Mouse (Mus musculus): ENCODE measurements at regions not wholly inside any gene's neighbourhood (a gene's known extent, or its start where the extent isn't known, plus 50 kb on each side); places are given as distances from the start of the nearest gene placed in this dataset.

DNA sequence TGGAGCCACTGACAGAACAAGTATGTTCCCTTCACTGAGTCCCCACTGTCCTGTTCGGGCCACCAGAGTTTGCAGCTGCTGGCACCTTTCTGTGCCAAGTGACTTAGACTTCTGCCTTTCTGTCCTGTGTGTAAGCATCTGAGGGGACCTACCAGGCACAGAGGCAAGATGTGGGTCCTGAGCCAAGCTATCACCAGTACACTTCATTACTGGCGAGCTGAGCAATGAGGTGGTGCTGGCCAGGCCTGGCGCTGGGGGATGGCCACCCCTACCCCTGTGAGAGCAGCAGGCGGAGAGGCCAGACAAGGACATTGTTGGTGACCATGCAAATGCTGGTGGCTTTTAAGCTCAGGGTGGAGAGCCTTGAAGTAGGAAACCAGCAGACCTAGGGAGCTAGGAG is 87.6 kb upstream of the Mrps6 start:
- no peak for DNase-seq

DNA sequence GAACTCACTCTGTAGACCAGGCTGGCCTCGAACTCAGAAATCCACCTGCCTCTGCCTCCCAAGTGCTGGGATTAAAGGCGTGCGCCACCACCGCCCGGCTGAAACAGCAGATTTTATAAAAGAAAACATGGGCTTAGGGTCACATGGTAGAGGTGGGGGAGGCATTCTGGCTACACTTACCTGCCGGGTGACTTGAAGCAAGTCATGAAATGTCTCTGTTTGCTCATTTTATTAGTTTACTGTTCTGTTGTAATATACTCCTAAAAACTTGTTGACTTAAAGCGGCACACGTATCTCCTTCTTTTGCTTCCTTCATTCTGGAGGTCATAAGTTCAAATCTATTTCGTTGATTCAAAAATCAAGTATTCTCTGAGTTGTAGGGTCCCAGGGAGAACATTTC is 84.9 kb upstream of the Mrps6 start:
- DNase-seq = no peak

DNA sequence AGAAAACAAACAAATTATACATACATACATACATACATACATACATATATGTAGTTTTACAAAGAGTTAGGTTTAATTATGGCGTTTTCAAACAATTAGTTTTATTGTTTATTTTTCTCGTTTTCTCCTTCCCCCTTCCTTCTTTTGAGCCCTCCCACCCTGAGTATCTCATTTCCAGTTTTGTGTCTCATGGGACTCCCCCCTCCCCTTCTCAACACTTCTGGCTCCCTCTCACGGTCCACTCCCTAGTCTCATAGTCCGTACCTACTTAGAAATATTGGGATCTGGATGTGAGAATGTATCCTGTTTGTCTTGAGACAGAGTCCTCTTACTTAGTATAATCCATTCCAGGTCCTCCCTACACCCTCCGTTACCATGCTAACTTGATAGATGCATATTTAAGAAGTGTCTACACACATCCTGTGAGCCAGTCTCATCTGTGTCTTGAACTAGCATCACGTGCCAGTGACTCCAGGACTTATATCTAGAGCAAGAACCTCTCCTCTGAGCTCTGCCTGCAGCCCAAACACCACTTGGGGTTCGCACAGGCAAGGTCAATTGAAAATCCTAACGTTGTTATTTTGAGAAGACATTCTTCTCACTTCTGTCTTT is 81.8 kb upstream of the Mrps6 start:
- no peak for DNase-seq

DNA sequence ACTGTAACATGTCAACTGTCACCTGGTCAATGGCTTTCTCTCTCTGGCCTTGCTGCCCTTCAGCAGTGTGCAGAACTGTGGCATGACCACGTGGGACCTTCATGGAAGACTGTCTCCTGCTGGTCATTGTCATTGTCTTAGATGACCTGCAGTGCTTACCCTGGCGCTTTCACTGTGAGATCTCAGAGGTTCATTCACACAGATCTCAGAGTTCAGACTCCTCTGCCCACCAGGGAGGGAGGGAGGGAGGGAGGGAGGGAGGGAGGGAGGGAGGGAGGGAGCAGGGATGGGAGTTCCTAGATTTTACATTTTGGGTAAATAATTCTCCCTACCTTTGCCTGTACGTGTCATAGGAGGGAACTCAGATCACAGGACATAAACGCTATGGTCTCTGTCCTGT is 79.6 kb upstream of the Mrps6 start:
- DNase-seq = no peak

DNA sequence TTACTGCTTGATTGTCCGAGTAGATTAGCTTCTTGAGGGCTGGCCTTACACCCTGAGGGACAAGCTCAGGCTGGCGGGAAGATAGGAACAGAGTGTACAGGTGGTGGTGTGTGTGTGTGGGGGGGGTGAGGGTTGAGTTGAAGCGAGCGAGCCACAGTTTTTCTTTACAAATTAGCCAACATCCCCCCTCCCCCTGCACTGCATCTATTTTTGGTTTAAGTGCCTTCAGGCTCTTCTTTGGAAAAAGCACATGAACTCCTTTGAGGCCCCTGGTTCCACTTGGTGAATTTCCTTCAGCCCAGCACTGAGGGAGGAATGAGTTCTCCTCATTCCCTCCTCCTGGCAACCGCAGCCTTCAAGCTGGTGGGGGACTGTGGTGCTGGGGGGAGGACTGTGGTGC is 79.2 kb upstream of the Mrps6 start:
- DNase-seq = peak; percentile 20

DNA sequence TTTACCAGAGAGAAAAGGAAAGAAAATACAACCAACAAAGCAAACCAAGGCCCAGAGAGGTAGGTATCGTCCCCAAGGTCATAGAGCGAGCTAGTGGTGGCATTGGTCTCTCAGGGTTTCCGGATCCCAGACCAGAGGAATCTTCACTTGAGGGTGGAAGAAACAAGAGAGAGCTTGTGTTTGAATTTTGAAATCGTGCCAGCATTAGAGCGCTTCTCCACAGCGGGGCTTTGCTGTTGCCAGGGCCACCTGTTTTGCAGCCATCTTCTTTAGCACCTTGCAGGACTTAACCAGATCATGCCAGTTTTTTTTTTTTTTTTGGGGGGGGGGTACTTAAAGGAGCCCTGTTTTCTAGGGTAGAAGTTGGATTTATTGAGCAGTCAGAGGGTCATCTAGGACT is 77.6 kb upstream of the Mrps6 start:
- DNase-seq = no peak

DNA sequence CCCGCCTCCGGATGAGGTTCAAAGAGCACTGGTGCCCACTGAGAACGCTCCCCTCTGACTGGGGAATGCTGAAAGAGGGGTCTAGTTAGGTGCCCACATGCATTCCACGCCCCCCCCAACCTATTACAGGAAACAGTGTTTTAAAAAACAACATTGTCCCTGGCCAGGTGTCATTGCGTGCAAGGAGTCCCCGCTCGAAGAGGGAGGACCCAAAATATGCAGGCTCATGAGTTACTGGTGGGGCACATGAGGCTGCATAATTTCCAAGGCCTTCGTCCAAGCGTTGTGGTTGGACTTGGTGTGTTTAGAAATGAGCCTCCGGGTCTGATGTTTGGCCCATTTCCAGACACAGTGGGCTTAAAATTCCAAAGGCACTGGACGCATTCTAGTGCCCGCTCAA is 72.9 kb upstream of the Mrps6 start:
- no peak for DNase-seq

DNA sequence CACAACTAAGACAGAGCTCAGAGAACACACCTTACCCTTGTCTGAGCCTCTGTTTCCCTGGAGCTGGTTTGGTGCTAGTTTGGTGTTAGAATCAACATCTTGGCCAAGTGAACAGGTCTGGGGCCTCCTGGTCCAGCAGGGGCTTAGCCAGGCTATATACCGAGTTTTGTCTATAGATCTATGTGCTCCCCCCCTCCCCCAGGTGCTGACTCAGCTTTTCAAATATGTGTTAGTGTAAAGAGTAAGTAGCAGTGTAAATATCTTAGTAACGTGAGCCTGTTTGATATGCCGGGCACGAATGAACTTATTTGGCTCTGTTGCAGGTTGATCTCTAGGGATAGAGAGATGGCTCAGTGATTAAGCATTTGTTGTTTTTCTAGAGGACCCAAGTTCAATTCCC is 68.7 kb upstream of the Mrps6 start:
- no peak for DNase-seq

DNA sequence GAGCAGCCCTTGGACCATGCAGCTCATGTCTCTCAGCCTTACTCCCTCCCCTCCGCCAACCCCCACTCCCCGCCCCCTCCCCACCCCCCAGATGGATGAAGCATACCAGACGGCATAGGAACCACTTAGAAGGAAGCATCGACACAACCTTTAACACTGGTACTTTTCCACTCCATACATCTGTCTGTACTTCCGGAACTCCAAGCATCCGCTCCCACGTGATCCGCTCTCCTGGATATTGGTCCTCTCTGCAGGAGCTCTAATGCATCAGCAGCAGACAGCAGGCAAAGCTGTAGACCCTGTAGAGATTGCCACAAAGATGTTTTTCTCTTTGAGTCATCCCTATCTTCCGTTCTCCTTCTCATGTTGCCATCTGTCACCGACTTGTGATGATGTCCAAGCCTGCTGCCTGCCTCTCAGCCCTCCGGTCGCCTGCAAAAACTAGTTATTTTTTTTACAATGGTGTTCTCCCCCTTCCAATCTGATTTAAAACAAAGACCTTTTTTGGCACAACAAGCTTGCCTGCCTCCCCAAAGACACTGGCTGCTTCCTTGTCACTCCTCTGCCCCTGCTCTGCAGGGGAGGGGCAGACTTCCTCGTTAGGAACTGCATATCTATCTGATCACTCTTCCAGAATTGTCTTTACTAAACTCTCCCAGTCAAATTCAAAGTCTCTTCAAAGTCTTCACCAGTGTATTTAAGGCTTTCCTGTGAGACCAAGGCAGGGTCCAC is 62.4 kb upstream of the Mrps6 start:
- DNase-seq = peak; percentile 23

DNA sequence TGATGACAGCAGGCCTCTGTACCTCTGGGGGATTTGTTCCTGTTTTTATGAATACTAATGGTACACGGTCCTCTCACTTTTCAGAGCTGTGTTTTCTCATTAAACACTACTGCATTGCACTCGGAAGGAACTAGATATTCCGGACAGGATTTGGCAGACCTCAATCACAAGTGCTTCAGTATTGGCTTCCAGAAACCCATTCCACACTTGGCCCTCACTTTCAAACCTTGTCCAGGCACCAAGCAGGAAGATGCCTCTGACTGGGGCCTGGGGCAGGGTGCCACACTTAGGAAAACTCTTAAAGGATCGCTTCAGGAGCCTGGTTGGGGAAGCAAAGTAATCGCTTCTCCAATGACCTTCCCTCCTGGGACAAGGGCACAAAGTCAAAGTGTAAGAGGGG is 50.7 kb upstream of the Mrps6 start:
- no peak for DNase-seq

All from adrenal gland, postnatal 14 days (tissue).